Mouse (Mus musculus) stomach, embryonic 16.5 days (tissue): ENCODE measurements around the gene Casc1. TPM values are rescaled to one million over a fixed set of nuclear protein-coding genes. Genes with fewer than 3 reads are reported as not detected.
"Not testable (repeated sequence)": the region's sequence is repeated elsewhere in the genome, so short reads cannot be mapped to it uniquely, and the experiment has no call there.

Experiments used
- ATAC-seq: fragments of 200-750 bp; cut with Nextera tagmentation; 2 replicates; pipeline ENCODE4 v1.8.0; 2017; ENCODE audit warnings: moderate number of reproducible peaks, moderate TSS enrichment; ENCODE audit not compliant: insufficient read depth, low FRiP score
- H3K27ac ChIP-seq: fragments of 300-500 bp; sonication (generic); 2 replicates; pipeline ENCODE4 v1.5.1; 2014; ENCODE audit warnings: low read length
- H3K27me3 ChIP-seq: fragments of 300-500 bp; sonication (generic); 2 replicates; pipeline ENCODE4 v1.6.1; 2014; ENCODE audit warnings: low read length, control low read depth, mixed read lengths; ENCODE audit not compliant: control insufficient read depth, insufficient read depth
- H3K36me3 ChIP-seq: fragments of 300-500 bp; sonication (generic); 2 replicates; pipeline ENCODE4 v1.6.1; 2014; ENCODE audit warnings: low read length; ENCODE audit not compliant: control insufficient read depth, insufficient read depth
- H3K4me1 ChIP-seq: fragments of 300-500 bp; sonication (generic); 2 replicates; pipeline ENCODE4 v1.6.1; 2014; ENCODE audit warnings: low read length, control low read depth, mixed read lengths; ENCODE audit not compliant: control insufficient read depth, insufficient read depth
- H3K4me2 ChIP-seq: fragments of 300-500 bp; sonication (generic); 2 replicates; pipeline ENCODE4 v1.6.1; 2014; ENCODE audit warnings: low read depth, low read length, mixed read lengths
- H3K4me3 ChIP-seq: fragments of 300-500 bp; sonication (generic); replicated peaks from 2 replicates; pipeline ENCODE4 v1.5.1; 2014; ENCODE audit warnings: mild to moderate bottlenecking, low read length
- H3K9ac ChIP-seq: fragments of 300-500 bp; sonication (generic); 2 replicates; pipeline ENCODE4 v1.6.1; 2014; ENCODE audit warnings: low read length
- H3K9me3 ChIP-seq: fragments of 300-500 bp; sonication (generic); replicated peaks from 2 replicates; pipeline ENCODE4 v1.6.1; 2016; ENCODE audit warnings: low read length, control low read depth; ENCODE audit not compliant: control insufficient read depth
- WGBS: fragments of 180-500 bp; shearing (Covaris S2); extraction: QIAGEN DNeasy Blood & Tissue Kit; methylation state at CpG from one replicate; pipeline ENCODE4 v1.1.7; 2014; 5-methylcytosine and 5-hydroxymethylcytosine counted together
- polyA plus RNA-seq: library from polyadenylated mRNA; unstranded; fragments of >200 nt; fragmentation: Nextera tagmentation; extraction: Ambion mirVana; gene quantifications from 2 replicates; pipeline ENCODE4 v1.2.1, GENCODE M21; 2015

Gene Casc1
- polyA plus RNA-seq, 1 experiment from 2014 or later, result 0.43 TPM

DNA sequence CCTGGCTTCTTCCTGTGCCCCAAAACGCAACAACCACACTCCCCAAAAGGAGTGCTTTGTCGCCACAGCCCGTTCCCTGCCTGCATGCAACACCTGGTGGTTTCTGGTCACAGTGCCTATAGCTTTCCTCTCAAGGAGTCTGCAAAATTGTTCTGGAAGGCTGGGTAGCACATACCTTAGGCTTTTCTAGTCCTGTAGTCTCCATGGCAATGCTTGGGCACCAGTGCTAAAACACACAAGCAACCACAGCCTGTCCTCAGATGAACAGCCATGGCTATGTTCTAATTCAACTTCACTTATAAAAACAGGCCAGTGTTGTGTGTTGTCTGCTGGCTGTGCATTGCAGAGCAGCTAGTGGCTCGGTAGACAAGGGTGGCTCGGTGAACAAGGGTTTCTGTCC, 74.0 kb downstream of the Casc1 start:
- Histone ChIP-seq H3K27me3 (no peaks in the 10 kb centered on the region), H3K9me3 (no peaks in the 10 kb centered on the region), H3K4me3 (no peak overlapping the region), H3K4me2 (no peak overlapping the region), H3K36me3 (no peaks in the 10 kb centered on the region), H3K9ac (no peak overlapping the region), H3K27ac (no peak overlapping the region), H3K4me1 (0 out of 2 replicates have a peak, but pooled peaks cover 2% of the 10 kb centered on the region)
- ATAC-seq, result no peak
- 89% methylated on average over 5 of the region's 5 CpGs for WGBS

DNA sequence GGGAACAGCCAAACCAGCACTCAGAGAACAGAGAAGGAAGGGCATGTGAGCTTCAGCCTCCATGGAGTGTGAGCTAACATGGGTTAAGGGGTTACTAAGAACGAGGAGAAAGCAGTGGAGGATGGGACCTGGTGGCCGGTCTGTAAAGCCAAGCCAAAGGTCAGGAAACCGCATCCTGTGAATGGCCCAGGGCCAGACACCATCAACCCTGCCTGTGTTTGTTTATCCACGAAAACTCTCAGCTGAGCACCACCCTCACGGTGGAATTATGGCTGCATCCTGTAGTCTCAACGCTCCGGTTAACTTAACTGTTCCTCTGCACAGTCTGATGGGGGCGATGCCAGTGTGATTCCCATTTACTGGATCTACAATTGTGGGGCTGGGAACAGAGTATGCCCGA, 75.0 kb downstream of the Casc1 start:
- no peaks in the 10 kb centered on the region for H3K27me3 ChIP-seq
- no peak overlapping the region for H3K4me3 ChIP-seq
- no peak for ATAC-seq
- no peak overlapping the region for H3K27ac ChIP-seq
- 0 out of 2 replicates have a peak, but pooled peaks cover 2% of the 10 kb centered on the region for H3K4me1 ChIP-seq
- 54% methylated on average over 9 of the region's 9 CpGs for WGBS
- H3K9ac ChIP-seq, result no peak overlapping the region
- no peaks in the 10 kb centered on the region for H3K36me3 ChIP-seq
- H3K9me3 ChIP-seq, result no peaks in the 10 kb centered on the region
- H3K4me2 ChIP-seq, result no peak overlapping the region

DNA sequence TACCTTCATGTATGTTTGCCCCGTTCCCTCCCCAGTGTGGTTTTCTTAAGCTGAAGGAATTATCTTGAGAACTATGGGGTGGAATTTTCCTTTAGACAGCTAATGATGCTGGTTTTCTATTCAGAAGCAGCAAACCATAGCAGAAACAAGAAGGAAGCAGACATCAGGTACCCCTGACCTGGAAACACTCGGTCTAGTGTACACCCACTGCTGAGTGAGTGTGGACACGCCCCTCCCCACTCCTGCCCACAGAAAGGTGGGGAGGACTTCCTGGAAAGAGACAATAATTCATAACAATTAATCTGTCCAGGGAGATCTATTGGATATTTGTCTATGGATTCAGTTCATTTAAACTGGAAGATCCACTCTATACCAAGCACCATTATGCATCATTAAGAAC, 75.5 kb downstream of the Casc1 start:
- H3K4me2 ChIP-seq, result no peak overlapping the region
- no peak for ATAC-seq
- H3K27me3 ChIP-seq, result no peaks in the 10 kb centered on the region
- H3K4me1 ChIP-seq, result no peaks in the 10 kb centered on the region
- H3K4me3 ChIP-seq, result no peak overlapping the region
- H3K9ac ChIP-seq, result no peak overlapping the region
- no peaks in the 10 kb centered on the region for H3K9me3 ChIP-seq
- 65% methylated on average over 3 of the region's 3 CpGs for WGBS
- no peaks in the 10 kb centered on the region for H3K36me3 ChIP-seq
- no peak overlapping the region for H3K27ac ChIP-seq

GRCm38 (mm10) chr6:145132969-145133368, 77.8 kb downstream of the Casc1 start:
- ATAC-seq, H3K9me3 ChIP-seq, H3K36me3 ChIP-seq, H3K4me2 ChIP-seq, H3K9ac ChIP-seq, H3K27ac ChIP-seq, H3K4me3 ChIP-seq, H3K4me1 ChIP-seq, H3K27me3 ChIP-seq: not testable (repeated sequence)
- 72% methylated on average over 5 of the region's 5 CpGs for WGBS

DNA sequence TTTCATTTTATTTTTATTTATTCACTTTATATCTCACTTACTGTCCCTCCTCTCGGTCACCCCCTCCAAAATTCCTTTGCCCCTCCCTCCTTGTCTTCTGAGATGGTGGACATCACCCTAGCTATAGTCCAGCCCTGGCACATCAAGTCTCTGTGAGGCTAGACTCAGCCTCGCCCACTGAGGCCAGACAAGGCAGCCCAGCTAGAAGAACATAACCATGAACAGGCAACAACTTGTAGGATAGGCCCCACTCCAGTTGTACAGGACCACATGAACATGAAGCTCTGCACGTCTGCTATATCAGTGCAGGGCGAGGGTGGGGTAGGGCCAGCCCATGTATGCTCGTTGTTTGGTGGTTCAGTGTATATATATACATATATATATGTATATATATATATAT, 78.8 kb downstream of the Casc1 start:
- H3K4me2 ChIP-seq, result no peak overlapping the region
- no peaks in the 10 kb centered on the region for H3K9me3 ChIP-seq
- ATAC-seq, result no peak
- H3K36me3 ChIP-seq, result no peaks in the 10 kb centered on the region
- no peak overlapping the region for H3K4me3 ChIP-seq
- H3K27me3 ChIP-seq, result no peaks in the 10 kb centered on the region
- no peak overlapping the region for H3K9ac ChIP-seq
- WGBS, result 77% methylated on average over 5 of the region's 5 CpGs
- no peak overlapping the region for H3K27ac ChIP-seq
- no peaks in the 10 kb centered on the region for H3K4me1 ChIP-seq

DNA sequence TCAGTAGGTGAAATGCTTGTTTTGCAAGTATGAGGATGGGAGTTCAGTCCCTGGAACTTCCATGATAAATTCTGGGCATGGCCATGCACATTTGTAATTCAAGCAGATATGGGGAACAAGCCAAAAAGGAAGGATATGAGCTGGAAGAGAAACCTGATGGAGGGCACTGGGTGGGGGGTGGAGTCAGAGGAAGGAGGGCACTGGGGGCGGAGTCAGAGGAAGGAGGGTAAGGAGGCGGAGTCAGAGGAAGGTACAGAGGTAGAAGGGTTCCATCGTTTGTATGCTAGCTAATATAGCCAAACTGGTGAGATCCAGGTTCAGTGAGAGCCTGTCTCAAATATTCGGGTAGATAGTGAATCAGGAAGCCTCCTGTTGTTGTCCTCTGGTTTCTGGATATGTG, 81.2 kb downstream of the Casc1 start:
- Histone ChIP-seq H3K4me3 (no peak overlapping the region), H3K27me3 (no peaks in the 10 kb centered on the region), H3K36me3 (no peaks in the 10 kb centered on the region), H3K4me1 (no peaks in the 10 kb centered on the region), H3K4me2 (no peak overlapping the region), H3K27ac (no peak overlapping the region), H3K9me3 (no peaks in the 10 kb centered on the region), H3K9ac (no peak overlapping the region)
- ATAC-seq, result no peak
- 73% methylated on average over 4 of the region's 4 CpGs for whole genome bisulfite sequencing

GRCm38 (mm10) chr6:145127652-145128051, 83.2 kb downstream of the Casc1 start:
- H3K9me3 ChIP-seq, result no peaks in the 10 kb centered on the region
- H3K27ac ChIP-seq, result no peak overlapping the region
- no peaks in the 10 kb centered on the region for H3K36me3 ChIP-seq
- 95% methylated on average over 3 of the region's 3 CpGs for WGBS
- H3K9ac ChIP-seq, result no peak overlapping the region
- no peaks in the 10 kb centered on the region for H3K27me3 ChIP-seq
- no peak for ATAC-seq
- no peak overlapping the region for H3K4me2 ChIP-seq
- no peaks in the 10 kb centered on the region for H3K4me1 ChIP-seq
- no peak overlapping the region for H3K4me3 ChIP-seq

- Histone ChIP-seq H3K9ac (no peak overlapping the region), H3K4me3 (no peak overlapping the region), H3K4me1 (peaks cover 9% of the 10 kb centered on the region), H3K9me3 (no peaks in the 10 kb centered on the region), H3K27ac (no peak overlapping the region), H3K27me3 (no peaks in the 10 kb centered on the region), H3K36me3 (no peaks in the 10 kb centered on the region), H3K4me2 (no peak overlapping the region)
- 58% methylated on average over 7 of the region's 7 CpGs for WGBS
- ATAC-seq, result no peak
Measured at GRCm38 (mm10) chr6:145125591-145126113, 85.2 kb downstream of the Casc1 start.
